Mouse (Mus musculus): ENCODE measurements around the gene Exoc6.
A peak's percentile ranks its signal among the peaks of the same experiment; 100 is the strongest.

GRCm38 (mm10) chr19:37529975-37530515 lies 20.2 kb upstream of the Exoc6 start:
- TF ChIP-seq CTCF (IDR thresholded peaks at IDR 0.05; ENCODE audit: low read depth), result peak; percentile 85
- 0 out of 2 replicates have a peak, but pooled peaks have one; percentile 10 for TF ChIP-seq EP300 (IDR thresholded peaks at IDR 0.05; ENCODE audit: low read depth)
